Mouse (Mus musculus): Measurements from ENCODE around the gene Scnn1a. TPM values are rescaled to one million over a fixed set of nuclear protein-coding genes. Genes with fewer than 3 reads are reported as not detected.
"Not testable (repeated sequence)": the region's sequence is repeated elsewhere in the genome, so short reads cannot be mapped to it uniquely, and the experiment has no call there.

Gene Scnn1a
- total RNA-seq (2021) = 1 to 10 TPM; 1.5 to 2.1 TPM

DNA sequence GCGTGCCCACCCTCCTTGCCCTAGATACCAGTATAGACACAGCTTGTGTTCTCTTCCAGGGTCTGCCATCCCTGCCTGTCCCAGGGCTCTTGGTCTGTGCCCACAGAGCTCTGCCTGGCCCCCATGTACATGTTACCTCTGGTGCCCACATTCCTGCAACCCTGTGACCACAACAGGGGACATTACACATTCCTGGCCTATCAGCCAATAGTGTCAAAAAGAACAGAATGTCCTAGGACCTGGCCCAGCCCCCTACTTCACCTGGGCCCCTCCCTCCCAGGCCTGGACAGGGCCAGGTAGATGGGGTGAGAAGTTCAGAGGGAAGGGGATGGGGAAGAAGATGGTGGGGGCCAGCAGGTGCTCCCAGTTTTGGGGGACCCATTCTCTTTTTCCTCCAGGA is at the start of gene Scnn1a:
Scnn1a (plus strand) TSS at position 337 of the 400 bp plus-strand sequence.
- intact Hi-C loops (cut with DNase I) = no loop called here
- no peak for DNase-seq

DNA sequence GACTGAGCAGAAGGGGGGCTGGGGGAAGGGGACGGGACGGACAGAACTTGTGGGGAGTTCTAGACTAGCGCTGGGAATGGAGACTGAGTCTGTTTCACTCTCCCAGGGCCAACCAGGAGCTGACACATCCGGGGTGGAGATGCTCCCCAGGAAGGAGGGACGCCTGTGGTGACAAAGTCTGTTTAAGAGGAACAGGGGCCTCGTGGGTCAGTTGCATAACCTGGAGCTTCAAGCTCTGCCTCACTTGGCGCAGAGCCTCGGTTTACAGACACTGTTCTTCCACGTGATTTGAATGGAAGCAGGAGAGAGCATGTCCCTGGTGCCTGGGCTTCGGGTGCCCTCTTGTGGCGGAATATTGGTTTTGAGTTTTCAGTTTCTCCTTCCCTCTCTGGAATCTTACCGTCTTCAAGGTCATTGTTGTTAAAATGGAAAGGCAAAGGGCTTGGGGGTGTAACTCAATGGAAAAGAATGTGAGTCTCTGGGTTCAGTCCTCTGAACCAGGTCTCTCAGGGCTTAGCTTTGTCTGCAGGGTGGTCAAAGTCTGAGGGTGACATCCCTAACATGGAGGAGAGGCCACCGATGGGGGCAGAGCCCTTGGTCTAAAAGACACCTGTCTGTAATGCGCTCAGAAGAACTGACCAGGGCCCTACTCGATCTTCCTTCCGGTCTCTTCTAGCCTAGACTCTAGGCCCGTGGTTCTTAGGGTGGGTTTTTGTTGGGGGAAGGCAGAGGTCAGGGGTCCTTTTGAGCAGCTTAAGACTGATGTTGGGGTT is 48.8 kb upstream of the Scnn1a start:
- intact Hi-C loops (cut with DNase I) = loop anchor here (5.0 kb wide), 2 partner anchors 54 to 109 kb away; partner anchors contain the start of gene Vamp1
- DNase-seq = peak; percentile 92

DNA sequence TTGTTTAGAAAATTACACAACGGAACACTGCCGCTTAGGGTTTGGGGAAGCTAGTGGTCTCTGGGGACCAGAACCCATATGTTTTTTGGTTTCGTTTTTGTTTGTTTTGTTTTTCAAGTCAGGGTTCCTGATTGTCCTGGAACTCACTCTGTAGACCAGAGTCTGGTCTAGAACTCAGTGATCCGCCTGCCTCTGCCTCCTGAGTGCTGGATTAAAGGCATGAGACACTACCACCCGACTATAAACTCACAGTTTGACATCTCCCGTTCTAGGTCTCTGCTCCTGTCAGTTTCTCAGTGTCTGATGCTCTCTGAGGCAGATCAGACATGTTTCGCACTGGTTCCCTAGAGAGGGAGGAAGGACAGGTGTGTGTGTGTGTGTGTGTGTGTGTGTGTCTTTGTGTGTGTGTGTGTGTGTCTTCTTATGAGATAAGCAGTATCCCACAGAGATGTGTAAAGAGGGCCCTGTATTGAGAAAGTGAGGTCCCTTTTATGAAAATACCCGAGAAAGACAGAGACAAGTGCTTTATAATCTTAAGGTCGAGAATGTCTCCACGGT is 48.2 kb upstream of the Scnn1a start:
- intact Hi-C loops (cut with DNase I) = loop anchor here (5.0 kb wide), 2 partner anchors 55 to 110 kb away; partner anchors contain the start of gene Vamp1

DNA sequence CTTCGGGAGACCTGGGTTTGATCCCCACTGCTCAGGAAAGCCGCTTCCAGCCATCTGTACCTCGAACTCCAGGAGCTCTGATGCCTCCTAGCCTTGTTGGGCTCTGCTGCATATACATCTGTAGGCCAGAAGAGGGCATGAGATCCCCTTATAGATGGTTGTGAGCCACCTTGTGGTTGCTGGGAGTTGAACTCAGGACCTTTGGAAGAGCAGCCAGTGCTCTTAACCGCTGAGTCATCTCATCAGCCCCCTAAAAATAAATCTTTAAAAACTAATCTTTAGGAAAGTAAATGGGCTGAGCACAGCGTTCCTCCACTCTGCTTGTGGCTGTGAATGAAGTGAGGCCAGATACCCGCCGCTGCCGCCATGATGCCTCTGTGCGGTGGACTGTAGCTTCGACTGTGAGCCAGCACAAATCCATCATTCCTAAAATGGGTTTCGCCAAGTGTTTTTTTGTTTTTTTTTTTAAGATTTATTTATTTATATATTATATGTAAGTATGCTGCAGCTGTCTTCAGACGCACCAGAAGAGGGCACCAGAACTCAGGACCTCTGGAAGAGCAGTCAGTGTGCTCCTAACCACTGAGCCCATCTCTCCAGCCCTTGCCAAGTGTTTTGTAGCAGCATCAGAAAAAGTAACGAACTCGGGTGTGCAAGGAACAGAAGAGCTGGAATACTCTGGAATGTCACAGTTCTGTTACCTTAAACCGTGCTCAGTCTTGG is 45.5 kb upstream of the Scnn1a start:
- intact Hi-C loops (cut with DNase I) = loop anchor here (5.0 kb wide), 2 partner anchors 58 to 113 kb away; partner anchors contain the start of gene Vamp1
- DNase-seq = peak; percentile 39

More for the DNA sequence above, 48.2 kb upstream of the Scnn1a start:
- no peak for DNase-seq

DNA sequence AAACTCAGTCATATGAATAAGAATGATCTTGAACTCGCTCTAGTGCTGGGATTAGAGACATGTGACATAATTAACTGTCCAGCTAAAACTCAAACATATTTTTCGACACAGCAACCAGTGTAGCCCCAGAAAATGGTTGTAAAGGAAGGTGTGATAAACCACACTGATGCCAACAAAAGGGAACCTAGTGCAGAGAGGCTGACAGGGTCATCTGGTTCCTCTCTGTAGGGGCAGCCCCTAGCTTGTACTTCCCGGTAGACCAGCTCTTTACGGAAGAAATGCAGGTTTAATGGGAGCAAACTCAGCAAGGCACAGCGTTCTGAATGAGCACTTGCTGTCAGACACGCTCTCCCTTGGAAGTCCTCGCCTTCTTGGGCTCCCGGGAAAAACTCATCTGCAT is 40.7 kb upstream of the Scnn1a start:
- intact Hi-C loops (cut with DNase I) = no loop called here
- no peak for DNase-seq

DNA sequence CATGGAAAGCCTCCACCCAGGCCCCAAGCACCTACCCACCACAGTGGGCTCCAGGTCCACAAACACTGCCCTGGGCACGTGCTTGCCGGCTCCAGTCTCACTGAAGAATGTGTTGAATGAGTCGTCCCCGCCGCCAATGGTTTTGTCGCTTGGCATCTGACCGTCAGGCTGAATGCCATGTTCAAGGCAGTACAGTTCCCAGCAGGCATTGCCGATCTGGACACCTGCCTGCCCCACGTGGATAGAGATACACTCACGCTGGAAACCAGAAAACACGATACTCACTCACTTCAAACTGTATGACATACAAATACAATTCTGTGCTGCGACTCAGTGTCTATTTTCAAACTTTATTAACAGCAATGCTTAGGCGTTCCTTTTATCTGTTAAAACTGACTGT is 37.7 kb upstream of the Scnn1a start:
- intact Hi-C loops (cut with DNase I); DNase-seq: not testable (repeated sequence)

DNA sequence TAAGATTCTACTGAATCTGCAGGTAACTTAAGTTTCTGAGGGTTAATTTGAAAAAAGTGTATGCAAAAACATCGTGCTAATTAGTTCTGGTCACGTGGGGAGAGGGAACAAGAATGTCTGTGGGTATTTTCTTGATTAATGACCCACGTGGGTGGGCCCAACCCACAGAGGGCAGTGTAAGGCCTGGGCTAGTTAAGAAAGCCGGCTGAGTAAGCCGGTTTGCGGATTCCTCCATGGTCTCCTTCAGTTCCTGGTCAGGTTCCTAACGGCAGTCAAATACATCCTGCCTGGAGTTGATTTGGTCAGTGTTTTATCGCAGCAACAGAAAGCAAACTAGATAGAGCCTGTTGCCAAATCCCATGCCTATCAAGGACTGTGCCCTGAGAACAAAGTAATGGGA is 36.2 kb upstream of the Scnn1a start:
- DNase-seq = no peak
- intact Hi-C loops (cut with DNase I) = no loop called here

DNA sequence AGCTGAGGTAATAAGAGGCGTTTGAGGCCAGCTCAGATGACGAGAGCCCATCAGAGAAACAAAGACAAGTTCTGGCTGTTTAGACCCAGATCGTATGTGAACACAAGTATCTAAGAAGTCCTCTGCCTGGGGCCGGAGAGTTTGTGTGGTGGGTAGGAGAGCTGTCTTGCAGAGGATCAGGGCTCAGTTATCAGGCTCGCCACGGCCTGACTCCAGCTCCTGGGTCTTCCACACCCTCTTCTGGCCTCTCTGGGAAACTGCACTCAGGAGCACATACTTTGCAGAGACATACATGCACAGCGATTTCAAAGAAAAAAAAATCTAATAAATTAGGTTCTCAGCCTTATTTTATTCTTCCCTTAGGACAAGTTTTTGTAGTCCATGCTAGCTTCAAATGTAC is 35.7 kb upstream of the Scnn1a start:
- intact Hi-C loops (cut with DNase I) = no loop called here

DNA sequence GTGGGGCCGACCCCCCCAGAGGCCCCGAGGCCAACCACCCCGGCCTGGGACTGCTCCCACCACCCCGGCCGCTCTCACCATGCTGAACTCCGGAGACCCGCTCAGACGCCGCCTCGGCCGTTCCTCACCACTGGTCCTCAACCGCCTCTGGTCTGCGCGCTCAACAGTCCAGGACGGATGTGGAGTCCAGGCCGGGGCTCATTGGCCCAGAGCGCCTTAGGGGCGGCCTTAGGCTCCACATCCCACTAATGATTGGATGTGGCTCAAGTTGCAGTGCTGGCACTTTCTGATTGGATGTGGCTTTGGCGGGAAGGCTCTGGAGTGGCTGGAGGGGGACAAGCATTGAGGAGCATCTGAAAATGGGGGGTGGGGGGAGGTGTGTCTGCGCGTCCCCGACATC is 34.6 kb upstream of the Scnn1a start, which contains the start of gene Tuba3a:
Tuba3a (minus strand) TSS at position 153 of the 400 bp plus-strand sequence.
- DNase-seq = no peak
- intact Hi-C loops (cut with DNase I) = no loop called here

More for the DNA sequence above, 35.7 kb upstream of the Scnn1a start:
- DNase-seq = no peak

DNA sequence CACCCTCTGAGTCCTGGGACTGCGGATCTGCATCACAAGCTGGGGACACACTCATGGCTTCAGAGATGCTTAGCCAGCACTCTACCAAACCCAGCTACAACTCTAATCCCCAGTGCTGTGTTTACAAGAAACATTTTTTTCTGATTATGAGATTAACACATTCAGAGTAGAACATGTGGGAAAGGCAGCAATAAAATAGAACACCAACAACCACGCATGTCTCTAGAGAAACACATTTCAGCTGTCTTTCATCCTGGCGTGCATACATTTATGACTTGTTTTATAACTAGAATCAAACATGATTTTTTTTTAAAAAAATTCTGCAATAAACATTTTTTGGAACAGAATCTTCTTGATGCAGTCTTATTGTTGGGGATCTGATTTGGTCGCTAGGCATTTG is 33.5 kb upstream of the Scnn1a start:
- DNase-seq = no peak

DNA sequence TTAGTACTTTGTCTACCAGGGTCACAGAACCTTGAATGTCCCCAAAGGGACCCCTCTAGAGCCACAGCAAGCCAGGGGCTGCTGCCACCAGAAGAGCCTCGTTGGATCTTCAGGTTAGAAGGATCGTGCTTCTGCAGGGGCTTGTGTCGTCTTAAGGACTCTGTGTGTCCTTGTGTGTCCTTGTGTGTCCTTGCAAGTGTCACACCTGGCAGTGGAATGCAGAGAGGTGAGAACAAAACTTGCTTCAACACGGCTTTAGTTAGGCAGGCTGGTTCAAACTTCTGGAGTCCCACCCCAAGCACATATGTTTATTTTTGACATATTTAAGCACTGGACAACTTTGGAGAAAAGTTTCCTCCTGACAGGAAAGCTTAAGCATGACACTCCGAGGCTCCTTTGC is 31.7 kb upstream of the Scnn1a start:
- intact Hi-C loops (cut with DNase I) = no loop called here
- DNase-seq = no peak

More for the DNA sequence above, 33.5 kb upstream of the Scnn1a start:
- intact Hi-C loops (cut with DNase I) = no loop called here

DNA sequence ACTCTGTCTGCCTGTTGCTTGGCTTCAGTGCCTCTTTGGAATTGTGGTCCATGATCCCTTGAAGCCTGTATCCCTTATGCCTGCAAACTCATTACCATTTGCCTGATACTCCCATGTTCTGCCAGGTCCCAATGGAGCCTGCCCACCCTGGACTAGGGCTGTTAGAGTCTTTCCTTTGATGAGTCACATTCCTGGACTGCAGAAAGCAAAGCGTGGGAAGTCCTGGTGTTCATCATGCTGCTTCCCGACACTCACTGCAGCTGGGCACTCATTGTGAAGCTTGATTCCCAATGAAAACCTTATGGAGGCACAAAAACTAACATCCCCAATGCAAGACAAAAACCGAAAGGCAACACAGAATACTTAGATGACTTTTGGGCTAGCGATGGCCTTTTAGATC is 29.1 kb upstream of the Scnn1a start:
- DNase-seq = no peak
- intact Hi-C loops (cut with DNase I) = no loop called here

DNA sequence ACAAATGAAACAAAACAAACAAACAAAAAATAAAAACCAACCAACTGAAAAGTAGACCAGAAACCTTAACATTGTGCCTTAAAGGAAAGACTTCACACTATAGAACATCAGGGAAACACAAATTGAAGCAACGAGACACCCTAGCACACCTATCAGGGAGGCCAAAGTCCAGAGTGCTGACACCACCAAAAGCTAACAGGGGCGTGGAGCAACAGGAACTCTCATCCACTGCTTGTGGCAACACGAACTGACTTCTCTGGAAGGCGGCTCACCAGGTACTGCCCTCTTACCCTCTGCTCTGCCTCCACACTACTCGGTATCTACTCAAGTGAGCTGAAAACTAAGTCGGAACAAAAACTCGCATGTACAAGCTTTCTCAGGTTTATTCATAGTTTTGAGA is 28.2 kb upstream of the Scnn1a start:
- DNase-seq = no peak
- intact Hi-C loops (cut with DNase I) = no loop called here

DNA sequence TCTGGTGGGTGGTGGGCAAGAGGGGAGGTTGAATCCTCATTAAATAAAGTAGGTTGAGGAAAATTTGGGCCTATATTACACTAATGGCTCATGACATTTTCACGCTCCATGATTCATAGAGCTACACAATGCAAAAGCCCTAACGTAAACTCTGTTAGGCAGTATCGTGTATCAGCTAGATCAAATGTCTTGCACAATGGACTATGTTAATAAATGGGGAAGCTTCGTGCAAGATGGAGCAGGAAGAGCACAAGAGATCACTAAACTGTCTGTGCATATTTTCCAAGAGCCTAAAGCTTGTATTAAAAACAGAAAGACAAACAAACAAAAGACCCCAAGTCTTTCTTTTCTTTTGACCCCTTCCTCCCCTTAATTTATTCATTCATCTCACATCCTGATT is 26.4 kb upstream of the Scnn1a start:
- intact Hi-C loops (cut with DNase I) = no loop called here

DNA sequence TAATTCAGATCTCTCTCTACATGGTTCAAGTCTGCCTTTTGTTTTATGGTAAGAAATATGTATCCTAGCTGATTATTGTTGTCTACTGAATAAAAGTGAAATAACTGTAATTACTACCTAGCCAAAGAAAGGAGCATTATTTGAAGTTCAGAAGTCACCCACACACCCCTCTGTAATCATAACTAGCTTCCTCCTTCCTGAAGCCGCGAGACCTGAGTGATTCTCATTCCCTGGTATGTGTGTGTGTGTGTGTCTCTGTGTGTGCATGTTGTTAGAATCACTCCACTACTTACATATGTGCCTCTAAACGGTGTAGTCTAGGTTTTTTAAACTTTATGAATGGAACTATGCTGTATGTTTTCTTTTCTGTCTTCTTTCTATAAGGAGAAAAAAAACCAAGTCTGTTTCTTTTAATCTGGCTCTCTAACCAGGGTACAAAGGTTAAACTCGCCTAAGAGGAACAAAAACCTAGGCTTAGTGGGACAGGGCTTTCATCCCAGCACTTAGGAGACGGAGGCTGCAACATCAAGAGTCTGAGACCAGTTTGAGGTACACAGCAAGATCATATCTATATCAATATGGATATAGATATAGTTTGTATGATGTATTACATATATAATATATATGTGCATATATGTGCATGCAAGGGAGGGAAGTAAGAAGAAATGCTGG is 23.2 kb upstream of the Scnn1a start:
- DNase-seq = no peak
- intact Hi-C loops (cut with DNase I) = no loop called here

More for the DNA sequence above, 26.4 kb upstream of the Scnn1a start:
- DNase-seq = no peak

DNA sequence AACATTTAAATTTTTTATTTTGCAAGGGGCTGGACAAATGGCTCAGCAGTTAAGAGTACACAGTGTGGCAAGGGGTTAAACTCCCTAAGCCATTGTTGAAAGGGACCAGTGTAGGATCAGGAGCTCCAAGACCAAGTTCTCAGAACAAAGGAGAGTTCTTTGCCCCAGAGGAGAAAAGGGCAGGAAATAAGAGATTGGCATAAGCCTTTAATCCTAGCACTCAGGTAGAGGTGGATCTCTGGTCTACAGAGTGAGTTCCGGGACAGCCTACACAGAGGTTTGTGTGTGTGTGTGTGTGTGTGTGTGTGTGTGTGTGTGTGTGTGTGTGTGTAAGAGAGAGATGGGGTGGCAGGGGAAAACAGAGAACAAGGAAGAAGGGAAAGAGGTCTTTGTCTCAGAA is 19.5 kb upstream of the Scnn1a start:
- no peak for DNase-seq
- intact Hi-C loops (cut with DNase I) = no loop called here

DNA sequence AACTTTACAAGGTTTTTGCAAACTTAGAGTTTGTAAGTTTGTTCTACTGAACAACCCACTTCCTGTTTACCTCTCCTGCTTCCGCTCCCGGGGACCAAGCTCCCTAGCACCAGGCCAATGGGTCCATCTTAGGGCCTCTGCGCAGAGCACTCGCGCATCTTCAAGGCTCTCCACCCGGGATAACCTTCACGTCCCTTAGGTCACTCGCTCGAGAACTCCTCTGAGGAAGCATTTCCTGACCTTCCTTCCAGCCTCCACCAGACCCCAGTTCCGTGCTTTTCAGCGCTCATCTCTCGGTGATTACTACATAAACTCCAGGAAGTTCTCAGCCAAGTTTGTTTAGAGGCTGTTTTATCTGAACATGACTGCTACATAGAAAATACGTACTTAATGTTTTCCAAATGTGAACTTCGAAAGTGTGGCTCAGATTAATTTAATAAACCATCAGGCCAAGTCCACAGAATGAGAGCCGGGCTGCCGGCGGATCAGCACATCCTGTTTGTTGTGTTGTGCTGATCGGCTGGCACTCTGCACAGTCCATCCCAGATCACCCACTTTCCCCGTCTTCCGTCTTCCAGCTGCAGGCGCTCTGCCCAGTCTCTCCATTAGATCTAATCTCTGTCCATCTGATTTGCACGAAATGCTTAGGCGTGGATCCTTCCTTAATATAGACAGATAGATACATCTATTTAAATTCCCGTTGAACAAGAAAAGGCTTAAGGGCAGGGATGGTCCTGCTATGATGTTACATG is 18.1 kb upstream of the Scnn1a start:
- intact Hi-C loops (cut with DNase I) = no loop called here
- DNase-seq = no peak

DNA sequence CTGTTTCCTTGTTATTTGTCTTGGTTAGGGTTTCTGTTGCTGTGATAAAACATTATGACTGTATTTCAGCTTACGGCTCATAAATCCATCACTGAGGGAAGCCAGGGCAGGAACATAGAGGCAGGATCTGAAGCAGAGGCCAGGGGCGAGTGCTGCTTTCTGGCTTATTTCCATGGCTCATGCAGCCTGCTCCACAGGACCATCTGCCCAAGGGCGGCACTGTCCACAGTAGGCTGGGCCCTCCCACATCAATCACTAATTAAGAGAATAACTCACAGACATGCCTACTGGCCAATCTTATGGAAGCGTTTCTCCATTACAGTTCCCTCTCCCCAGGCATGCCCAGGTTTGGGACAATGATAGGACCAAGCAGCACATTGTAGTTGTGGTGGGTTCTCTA is 17.2 kb upstream of the Scnn1a start:
- DNase-seq = peak; percentile 64
- intact Hi-C loops (cut with DNase I) = no loop called here

DNA sequence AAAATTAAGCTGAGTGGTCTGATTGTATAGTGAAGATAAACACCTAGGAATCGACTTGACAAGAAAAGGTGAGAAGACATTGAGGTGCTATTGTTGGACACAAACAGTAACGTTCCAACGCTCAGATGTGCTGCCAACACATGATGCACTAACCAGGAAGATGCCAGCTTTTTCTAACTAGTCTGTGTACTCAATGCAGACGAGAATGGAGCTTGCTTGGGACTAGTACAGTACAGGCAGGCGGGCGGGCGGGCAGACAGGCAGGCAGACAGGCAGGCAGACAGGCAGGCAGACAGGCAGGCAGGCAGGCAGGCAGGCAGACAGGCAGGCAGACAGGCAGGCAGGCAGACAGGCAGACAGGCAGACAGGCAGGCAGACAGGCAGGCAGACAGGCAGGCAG is 16.1 kb upstream of the Scnn1a start:
- intact Hi-C loops (cut with DNase I); DNase-seq: not testable (repeated sequence)

DNA sequence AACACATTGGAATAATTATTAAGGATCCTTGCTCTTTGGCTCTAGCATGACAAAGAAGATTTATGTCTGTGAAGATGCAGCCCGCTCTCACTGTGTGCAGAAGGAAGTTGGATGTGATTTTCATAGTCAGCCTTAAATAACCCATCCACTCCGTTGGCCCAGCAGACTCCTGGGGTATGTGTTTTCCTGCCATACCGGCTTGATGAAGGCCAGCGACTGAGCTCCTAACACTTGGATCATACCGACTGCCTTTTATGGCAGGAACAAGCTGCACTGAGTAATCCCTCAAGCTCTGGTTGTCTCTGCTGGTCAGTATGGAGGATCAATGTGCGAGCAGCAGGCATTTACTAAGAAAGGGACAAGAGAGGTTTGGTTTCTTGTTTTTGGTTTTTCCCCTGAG is 15.0 kb upstream of the Scnn1a start:
- DNase-seq = no peak
- intact Hi-C loops (cut with DNase I) = no loop called here

Data from left cerebral cortex, postnatal 4 days (tissue).